Mouse (Mus musculus): Measurements from ENCODE around the gene Fam241a.

- TF ChIP-seq CTCF (IDR thresholded peaks at IDR 0.05; ENCODE audit: insufficient read depth, low read depth, low read length) (no peak), POLR2A (IDR thresholded peaks at IDR 0.05; ENCODE audit: insufficient read depth, low read depth, low read length) (no peak)
These were observed 65.9 kb downstream of the Fam241a start for GRCm38 (mm10) chr3:127830183-127830582.

Measured in olfactory bulb, adult 2 months (tissue).